Mouse (Mus musculus): Measurements from ENCODE around the gene Slc30a3. TPM values are rescaled to one million over a fixed set of nuclear protein-coding genes. Genes with fewer than 3 reads are reported as not detected.
"Not testable (repeated sequence)": the region's sequence is repeated elsewhere in the genome, so short reads cannot be mapped to it uniquely, and the experiment has no call there.

Slc30a3 gene
- polyA plus RNA-seq, 1 experiment from 2014 or later: 2.2 TPM

- WGBS: 95% methylated on average over 3 of the region's 3 CpGs
- no peaks in the 10 kb centered on the region for H3K27me3 ChIP-seq
Observed at GRCm38 (mm10) chr5:31069810-31070209, 38.2 kb downstream of the Slc30a3 start.

GRCm38 (mm10) chr5:31055216-31056140 is 52.6 kb downstream of the Slc30a3 start:
- Histone ChIP-seq H3K9me3 (no peaks in the 10 kb centered on the region), H3K9ac (replicated peaks) (peak overlapping the region; percentile 69), H3K4me3 (peak overlapping the region; percentile 77), H3K27me3 (no peaks in the 10 kb centered on the region), H3K27ac (replicated peaks) (0 out of 2 replicates have a peak overlapping the region, but pooled peaks have one; percentile 59), H3K4me2 (replicated peaks) (peak overlapping the region; percentile 93), H3K36me3 (peaks cover 14% of the 10 kb centered on the region), H3K4me1 (peaks cover 16% of the 10 kb centered on the region)
- no peak for ATAC-seq (replicated peaks)
- WGBS: 25% methylated on average over 19 of the region's 19 CpGs

More at GRCm38 (mm10) chr5:31069810-31070209, 38.2 kb downstream of the Slc30a3 start:
- Histone ChIP-seq H3K4me3 (no peak overlapping the region), H3K9me3 (no peaks in the 10 kb centered on the region), H3K4me2 (replicated peaks) (no peak overlapping the region), H3K36me3 (peaks cover 88% of the 10 kb centered on the region), H3K9ac (replicated peaks) (no peak overlapping the region), H3K27ac (replicated peaks) (no peak overlapping the region), H3K4me1 (no peaks in the 10 kb centered on the region)
- ATAC-seq (replicated peaks): no peak

- no peaks in the 10 kb centered on the region for H3K27me3 ChIP-seq
- peaks cover 22% of the 10 kb centered on the region for H3K4me1 ChIP-seq
- H3K36me3 ChIP-seq: peaks cover 9% of the 10 kb centered on the region
- peak within 1 kb of the TSS; percentile 59 for H3K27ac ChIP-seq (replicated peaks)
- ATAC-seq (replicated peaks): peak; percentile 98
- peak within 1 kb of the TSS; percentile 77 for H3K4me3 ChIP-seq
- no peaks in the 10 kb centered on the region for H3K9me3 ChIP-seq
- peak within 1 kb of the TSS; percentile 69 for H3K9ac ChIP-seq (replicated peaks)
- under 1% methylated on average over 64 of the region's 64 CpGs for WGBS
- peak within 1 kb of the TSS; percentile 93 for H3K4me2 ChIP-seq (replicated peaks)
Observed at GRCm38 (mm10) chr5:31054261-31055215, 53.5 kb downstream of the Slc30a3 start, which contains the start of gene Cad. Cad (plus strand) TSS chr5:31054780.

- peak overlapping the region; percentile 52 for H3K27ac ChIP-seq (replicated peaks)
- H3K4me3 ChIP-seq: peak overlapping the region; percentile 77
- not testable (repeated sequence) for H3K36me3 ChIP-seq; H3K27me3 ChIP-seq; H3K9me3 ChIP-seq; ATAC-seq (replicated peaks)
- H3K4me2 ChIP-seq (replicated peaks): peak overlapping the region; percentile 93
- WGBS: 50% methylated on average over 4 of the region's 4 CpGs
- H3K9ac ChIP-seq (replicated peaks): peak overlapping the region; percentile 69
- H3K4me1 ChIP-seq: peaks cover 22% of the 10 kb centered on the region
Observed at GRCm38 (mm10) chr5:31053728-31054127, 54.3 kb downstream of the Slc30a3 start.

- peaks cover 26% of the 10 kb centered on the region for H3K4me1 ChIP-seq
- no peak overlapping the region for H3K9ac ChIP-seq (replicated peaks)
- ATAC-seq (replicated peaks): no peak
- H3K4me3 ChIP-seq: no peak overlapping the region
- no peaks in the 10 kb centered on the region for H3K27me3 ChIP-seq
- no peaks in the 10 kb centered on the region for H3K9me3 ChIP-seq
- no peak overlapping the region for H3K4me2 ChIP-seq (replicated peaks)
- no peak overlapping the region for H3K27ac ChIP-seq (replicated peaks)
- peaks cover 4% of the 10 kb centered on the region; the same call in 1 of the 2 replicates for H3K36me3 ChIP-seq
Observed at GRCm38 (mm10) chr5:31050427-31050826, 57.6 kb downstream of the Slc30a3 start.

GRCm38 (mm10) chr5:31048763-31049641 is 59.0 kb downstream of the Slc30a3 start, which contains the start of gene Slc5a6:
Slc5a6 (minus strand) TSS chr5:31048924.
- no peaks in the 10 kb centered on the region for H3K9me3 ChIP-seq
- peaks cover 7% of the 10 kb centered on the region for H3K36me3 ChIP-seq
- no peaks in the 10 kb centered on the region for H3K27me3 ChIP-seq
- H3K9ac ChIP-seq (replicated peaks): peak within 1 kb of the TSS; percentile 92
- under 1% methylated on average over 23 of the region's 23 CpGs for WGBS
- H3K4me2 ChIP-seq (replicated peaks): peak within 1 kb of the TSS; percentile 84
- peak; percentile 45 for ATAC-seq (replicated peaks)
- H3K4me3 ChIP-seq: peak within 1 kb of the TSS; percentile 81
- H3K27ac ChIP-seq (replicated peaks): peak within 1 kb of the TSS; percentile 93
- H3K4me1 ChIP-seq: peaks cover 17% of the 10 kb centered on the region

- under 1% methylated on average over 72 of the region's 73 CpGs for WGBS
- H3K9me3 ChIP-seq: no peaks in the 10 kb centered on the region
- peak; percentile 97 for ATAC-seq (replicated peaks)
- H3K4me3 ChIP-seq: peak within 1 kb of the TSS; percentile 81
- peaks cover 11% of the 10 kb centered on the region for H3K36me3 ChIP-seq
- H3K27me3 ChIP-seq: no peaks in the 10 kb centered on the region
- H3K27ac ChIP-seq (replicated peaks): peak within 1 kb of the TSS; percentile 93
- H3K4me1 ChIP-seq: peaks cover 14% of the 10 kb centered on the region
- H3K9ac ChIP-seq (replicated peaks): peak within 1 kb of the TSS; percentile 92
- H3K4me2 ChIP-seq (replicated peaks): peak within 1 kb of the TSS; percentile 84
Observed at GRCm38 (mm10) chr5:31047848-31048762, 59.9 kb downstream of the Slc30a3 start, which contains the start of gene Atraid. Atraid (plus strand) TSS chr5:31048312.

- no peak overlapping the region for H3K27ac ChIP-seq (replicated peaks)
- peaks cover 14% of the 10 kb centered on the region for H3K4me1 ChIP-seq
- H3K36me3 ChIP-seq: peaks cover 16% of the 10 kb centered on the region; the same call in 1 of the 2 replicates
- H3K4me3 ChIP-seq: peak overlapping the region; percentile 81
- 86% methylated on average over 5 of the region's 5 CpGs for WGBS
- no peak for ATAC-seq (replicated peaks)
- H3K9ac ChIP-seq (replicated peaks): no peak overlapping the region
- H3K4me2 ChIP-seq (replicated peaks): peak overlapping the region; percentile 84
- H3K27me3 ChIP-seq: no peaks in the 10 kb centered on the region
- no peaks in the 10 kb centered on the region for H3K9me3 ChIP-seq
Observed at GRCm38 (mm10) chr5:31047074-31047473, 61.0 kb downstream of the Slc30a3 start.

GRCm38 (mm10) chr5:31046416-31046815 is 61.6 kb downstream of the Slc30a3 start:
- Histone ChIP-seq H3K4me2 (replicated peaks) (no peak overlapping the region), H3K4me1 (peaks cover 14% of the 10 kb centered on the region), H3K27ac (replicated peaks) (no peak overlapping the region), H3K4me3 (no peak overlapping the region), H3K9me3 (no peaks in the 10 kb centered on the region), H3K27me3 (no peaks in the 10 kb centered on the region), H3K36me3 (peaks cover 22% of the 10 kb centered on the region; the same call in 1 of the 2 replicates), H3K9ac (replicated peaks) (no peak overlapping the region)
- ATAC-seq (replicated peaks): no peak
- 90% methylated on average over 6 of the region's 6 CpGs for WGBS

- WGBS: 85% methylated on average over 7 of the region's 7 CpGs
- Histone ChIP-seq H3K27ac (replicated peaks) (no peak overlapping the region), H3K4me3 (no peak overlapping the region), H3K9ac (replicated peaks) (no peak overlapping the region), H3K4me2 (replicated peaks) (no peak overlapping the region), H3K4me1 (no peaks in the 10 kb centered on the region), H3K27me3 (no peaks in the 10 kb centered on the region), H3K36me3 (peaks cover 52% of the 10 kb centered on the region), H3K9me3 (no peaks in the 10 kb centered on the region)
- no peak for ATAC-seq (replicated peaks)
Observed at GRCm38 (mm10) chr5:31038171-31038845, 69.7 kb downstream of the Slc30a3 start.
